Mouse (Mus musculus) embryonic stem cell, embryonic (primary cell): Measurements from ENCODE around the gene Sgsh.

Experiments used
- CTCF ChIA-PET, 4 experiments: fragments of 300-600 bp in 2 of 4; fragments of 350-600 bp in 2 of 4; sonication (Branson Sonifier 250); formaldehyde crosslinking; loops; one replicate each; lab custom pipeline; 2022; ENCODE audit warnings: inconsistent platforms in 2 of 4; lab: Charles Lee
- POLR2A ChIA-PET, 4 experiments: fragments of 300-600 bp in 2 of 4; fragments of 350-600 bp in 2 of 4; sonication (Branson Sonifier 250); formaldehyde crosslinking; loops; one replicate each; lab custom pipeline; 2022; ENCODE audit warnings: antibody characterized with exemption in 4 of 4, inconsistent platforms in 1 of 4; lab: Charles Lee

Sgsh gene

GRCm38 (mm10) chr11:119387273-119387672 is 31.9 kb upstream of the Sgsh start:
- CTCF ChIA-PET: interaction anchor here in 2 of 4 experiments (1.0 to 2.2 kb wide), 3 partner anchors 17 to 181 kb away, joined by 5 to 7 read pairs (median 7); no protein-coding TSS in a partner anchor
- POLR2A ChIA-PET: interaction anchor here in 3 of 4 experiments (0.6 to 8.5 kb wide), 8 partner anchors 7 to 100 kb away, joined by 3 to 121 read pairs (median 5); no protein-coding TSS in a partner anchor

DNA sequence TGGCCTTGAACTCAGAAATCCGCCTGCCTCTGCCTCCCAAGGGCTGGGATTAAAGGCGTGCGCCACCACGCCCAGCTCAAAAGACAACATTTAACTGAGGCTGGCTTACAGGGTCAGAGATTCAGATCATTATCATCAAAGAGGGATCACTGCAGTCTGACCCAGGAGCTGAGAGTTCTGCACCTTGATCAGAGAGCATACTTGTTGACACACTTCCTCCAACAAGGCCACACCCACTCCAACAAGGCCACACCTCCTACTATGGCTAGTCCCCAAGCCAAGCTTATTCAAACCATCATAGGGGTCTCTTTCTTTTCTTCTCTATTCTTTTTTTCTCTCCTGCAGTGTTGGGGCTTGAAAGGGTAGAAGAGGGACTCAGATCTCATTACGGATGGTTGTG is 31.0 kb upstream of the Sgsh start:
- ChIA-PET CTCF (interaction anchor here in 3 of 4 experiments (0.6 to 2.2 kb wide), 9 partner anchors 18 to 920 kb away, joined by 3 to 7 read pairs (median 3); no protein-coding TSS in a partner anchor), POLR2A (interaction anchor here in 2 of 4 experiments (0.7 to 1.5 kb wide), 14 partner anchors 10 to 556 kb away, joined by 3 to 6 read pairs (median 3); partner anchors contain the start of genes Baiap2 (in 1 of the 2), Sgsh (in 1 of the 2) and Slc26a11 (in 1 of the 2))

GRCm38 (mm10) chr11:119384904-119385303 is 29.6 kb upstream of the Sgsh start:
- CTCF ChIA-PET: no interaction called here
- POLR2A ChIA-PET: interaction anchor here in 2 of 4 experiments (0.8 to 9.6 kb wide), 4 partner anchors 6 to 117 kb away, joined by 3 to 115 read pairs (median 3); partner anchors contain the start of genes Gaa (in 1 of the 2) and Rnf213 (in 1 of the 2)

DNA sequence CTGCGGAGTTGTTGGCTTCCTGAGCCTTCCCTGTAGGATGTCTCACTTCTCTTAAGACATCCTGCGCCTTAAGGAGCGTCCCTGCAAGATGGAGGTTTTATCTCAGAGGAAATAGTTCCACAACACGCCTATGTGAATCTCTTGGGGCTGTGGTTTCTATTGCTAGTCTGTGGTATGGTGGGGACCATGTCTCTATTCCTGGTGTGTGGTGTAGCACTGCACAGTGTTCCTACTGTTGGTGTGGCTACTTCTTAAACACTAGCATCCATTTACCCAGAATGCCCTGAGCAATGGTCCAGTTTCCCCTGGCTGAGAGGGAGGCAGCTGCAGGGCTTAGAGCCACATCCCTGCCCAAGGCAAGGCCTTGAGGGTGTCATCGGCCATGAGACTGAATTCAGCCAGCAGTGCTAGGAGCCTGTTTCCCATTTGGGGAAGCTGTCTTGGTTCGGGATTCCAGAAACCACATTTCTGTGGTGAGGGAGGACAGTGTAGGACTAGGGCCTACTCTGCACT is 27.1 kb upstream of the Sgsh start:
- ChIA-PET CTCF (interaction anchor here (0.6 to 2.5 kb wide), 10 partner anchors 9 to 542 kb away, joined by 3 to 10 read pairs (median 4); partner anchors contain the start of gene Rnf213 (in 1 of the 4)), POLR2A (interaction anchor here in 3 of 4 experiments (0.6 to 9.6 kb wide), 44 partner anchors 8 to 560 kb away, joined by 3 to 121 read pairs (median 4); partner anchors contain the start of genes Rnf213 (in 3 of the 3), Baiap2 (in 2 of the 3), Sgsh (in 2 of the 3) and Slc26a11 (in 2 of the 3))

GRCm38 (mm10) chr11:119381631-119382337 is 26.4 kb upstream of the Sgsh start:
- ChIA-PET POLR2A (interaction anchor here in 3 of 4 experiments (0.6 to 9.6 kb wide), 47 partner anchors 8 to 561 kb away, joined by 3 to 121 read pairs (median 4); partner anchors contain the start of genes Rnf213 (in 3 of the 3), Sgsh (in 3 of the 3), Slc26a11 (in 3 of the 3) and Baiap2 (in 2 of the 3)), CTCF (interaction anchor here (0.6 to 2.5 kb wide), 9 partner anchors 10 to 543 kb away, joined by 3 to 10 read pairs (median 5); partner anchors contain the start of gene Rnf213 (in 1 of the 4))

DNA sequence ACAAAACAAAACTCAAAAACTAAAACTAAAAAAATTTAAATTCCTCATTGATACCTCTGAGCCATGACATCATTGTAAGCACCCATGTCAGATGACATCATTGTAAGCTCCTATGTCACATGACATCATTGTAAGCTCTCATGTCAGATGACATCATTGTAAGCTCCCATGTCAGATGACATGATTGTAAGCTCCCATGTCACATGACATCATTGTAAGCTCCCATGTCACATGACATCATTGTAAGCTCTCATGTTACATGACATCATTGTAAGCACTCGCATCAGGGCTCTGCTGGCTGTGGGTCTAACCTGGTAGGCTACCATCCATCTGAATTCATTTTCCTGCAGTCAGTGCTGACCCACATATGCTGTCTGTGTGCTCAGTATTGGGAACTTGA is 23.2 kb upstream of the Sgsh start:
- CTCF ChIA-PET: interaction anchor here in 2 of 4 experiments (0.8 to 2.0 kb wide), 3 partner anchors 15 to 335 kb away, joined by 3 to 5 read pairs (median 4); no protein-coding TSS in a partner anchor
- POLR2A ChIA-PET: interaction anchor here in 3 of 4 experiments (0.6 to 9.6 kb wide), 13 partner anchors 9 to 437 kb away, joined by 3 to 121 read pairs (median 4); partner anchors contain the start of genes Rnf213 (in 3 of the 3), Sgsh (in 1 of the 3) and Slc26a11 (in 1 of the 3)

DNA sequence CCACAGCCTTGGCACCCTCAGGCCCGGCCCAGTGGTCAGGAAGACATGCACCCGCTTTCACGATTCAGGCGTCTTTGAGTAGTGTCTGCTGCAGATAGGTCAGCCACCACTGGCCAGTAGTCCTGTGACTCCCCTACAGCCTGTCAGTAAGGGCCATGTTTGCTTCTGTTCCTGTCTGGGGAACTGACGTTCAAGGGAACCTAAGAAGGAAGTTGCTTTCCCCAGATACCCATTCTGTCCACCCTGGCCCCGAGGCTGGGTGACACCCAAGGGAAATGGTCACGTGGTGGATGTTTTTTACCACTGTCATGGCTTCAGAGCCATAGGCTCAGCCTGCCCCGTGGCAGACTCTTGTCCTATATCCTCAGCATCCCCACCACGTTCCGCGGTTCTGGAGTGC is 22.0 kb upstream of the Sgsh start:
- ChIA-PET CTCF (interaction anchor here in 1 of 4 experiments (0.6 to 0.8 kb wide), 2 partner anchors 125 to 756 kb away, joined by 3 read pairs; no protein-coding TSS in a partner anchor), POLR2A (interaction anchor here in 2 of 4 experiments (1.5 to 9.6 kb wide), 3 partner anchors 14 to 63 kb away, joined by 3 to 121 read pairs (median 115); partner anchors contain the start of gene Rnf213 (in 2 of the 2))

- ChIA-PET POLR2A (no interaction called here), CTCF (interaction anchor here in 3 of 4 experiments (0.7 to 1.5 kb wide), 4 partner anchors 12 to 263 kb away, joined by 3 to 5 read pairs (median 4); no protein-coding TSS in a partner anchor)
Measured at GRCm38 (mm10) chr11:119375425-119375824, 20.1 kb upstream of the Sgsh start.

- ChIA-PET CTCF (interaction anchor here (0.5 to 2.4 kb wide), 52 partner anchors 8 to 920 kb away, joined by 3 to 29 read pairs (median 4); partner anchors contain the start of genes Rnf213 (in 2 of the 4), Sgsh (in 2 of the 4), Slc26a11 (in 2 of the 4) and Gaa (in 1 of the 4)), POLR2A (interaction anchor here (0.5 to 2.0 kb wide), 9 partner anchors 9 to 133 kb away, joined by 3 to 11 read pairs (median 4); partner anchors contain the start of gene Rnf213 (in 1 of the 4))
Measured at GRCm38 (mm10) chr11:119363534-119364145, 8.3 kb upstream of the Sgsh start.

DNA sequence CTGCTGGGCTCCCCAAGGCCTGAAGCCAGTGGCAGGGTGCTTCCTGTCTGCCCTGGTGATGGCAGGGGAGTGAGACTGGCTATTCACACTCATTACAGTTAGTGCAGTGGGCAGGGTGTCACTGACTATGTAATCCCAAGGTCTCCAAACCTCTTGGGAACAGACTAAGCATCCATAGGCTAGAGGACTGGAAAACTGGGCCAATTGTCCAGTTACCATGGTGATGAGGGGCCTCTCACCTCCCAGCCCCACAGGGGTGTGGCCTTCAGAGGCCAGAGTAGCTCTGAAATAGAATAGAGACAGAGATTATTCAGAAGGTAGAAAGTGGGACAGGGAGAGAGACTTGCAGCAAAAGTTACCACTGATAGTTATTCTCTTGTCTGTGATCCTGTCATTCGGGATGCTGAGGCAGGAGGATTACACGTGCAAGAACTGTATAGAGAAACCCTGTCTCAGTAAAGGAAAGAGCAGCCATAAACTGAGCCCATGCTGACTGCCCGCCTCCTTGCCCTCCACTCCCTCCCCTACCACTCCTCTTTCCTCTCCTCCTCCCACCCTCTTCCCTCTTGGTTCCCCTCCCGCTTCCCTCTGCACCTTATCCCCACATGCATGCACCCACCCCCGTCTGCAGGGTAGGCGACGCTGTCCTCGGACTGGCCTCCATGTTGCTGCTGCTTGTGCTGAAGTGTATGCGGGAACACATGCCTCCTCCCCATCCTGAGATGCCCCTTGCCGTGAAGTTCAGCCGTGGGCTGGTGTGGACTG is 7.6 kb upstream of the Sgsh start:
- POLR2A ChIA-PET: interaction anchor here (0.5 to 2.0 kb wide), 12 partner anchors 10 to 133 kb away, joined by 3 to 11 read pairs (median 4); partner anchors contain the start of gene Rnf213 (in 1 of the 4)

GRCm38 (mm10) chr11:119359089-119359488 is 3.8 kb upstream of the Sgsh start:
- POLR2A ChIA-PET: interaction anchor here in 1 of 4 experiments (3.0 kb wide), 1 partner anchor 22 kb away, joined by 11 read pairs; no protein-coding TSS in a partner anchor
- CTCF ChIA-PET: interaction anchor here in 2 of 4 experiments (0.6 to 0.7 kb wide), 2 partner anchors 9 to 46 kb away, joined by 3 read pairs; no protein-coding TSS in a partner anchor

More for the DNA sequence above, 7.6 kb upstream of the Sgsh start:
- CTCF ChIA-PET: interaction anchor here (0.5 to 2.4 kb wide), 51 partner anchors 8 to 919 kb away, joined by 3 to 29 read pairs (median 4); partner anchors contain the start of genes Rnf213 (in 2 of the 4), Sgsh (in 2 of the 4), Slc26a11 (in 2 of the 4) and Endov (in 1 of the 4)

DNA sequence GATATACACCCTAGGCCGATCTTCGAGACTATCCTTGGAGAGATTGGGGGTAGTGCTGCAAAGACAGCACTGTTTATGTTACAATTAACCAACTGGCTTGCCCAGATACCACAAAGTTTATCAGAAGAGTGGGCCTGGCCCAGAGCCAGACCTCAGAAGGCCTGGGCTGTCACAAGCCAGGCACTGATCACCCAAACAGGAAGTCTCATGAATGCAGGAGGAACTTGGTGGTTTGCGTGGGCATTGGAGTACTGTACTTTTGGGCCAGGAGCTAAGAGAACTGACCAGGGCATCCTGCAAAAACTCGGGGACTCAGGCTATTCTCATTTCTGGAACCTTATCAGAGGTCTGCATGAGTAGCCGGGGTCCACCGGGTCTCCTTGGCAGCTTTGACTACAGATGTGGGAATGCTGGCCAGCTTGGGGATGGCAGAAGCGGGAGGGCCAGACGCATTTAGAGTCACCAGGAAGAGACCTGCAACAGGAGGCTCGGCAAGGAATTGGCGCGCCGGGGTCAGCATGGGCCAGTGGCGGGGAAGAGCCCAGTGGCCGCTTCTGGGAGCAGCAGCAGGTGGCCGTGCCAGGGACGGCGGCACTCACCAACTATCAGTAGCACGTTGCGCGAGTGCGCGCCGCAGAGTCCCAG is 416 bp downstream of the Sgsh start:
- POLR2A ChIA-PET: interaction anchor here (0.5 to 2.2 kb wide), 18 partner anchors 10 to 588 kb away, joined by 3 to 8 read pairs (median 4); partner anchors contain the start of gene Baiap2 (in 1 of the 4)
- CTCF ChIA-PET: interaction anchor here (0.5 to 1.5 kb wide), 7 partner anchors 8 to 554 kb away, joined by 3 to 4 read pairs (median 3); no protein-coding TSS in a partner anchor

GRCm38 (mm10) chr11:119353946-119354345 is 1.4 kb downstream of the Sgsh start:
- POLR2A ChIA-PET: interaction anchor here in 2 of 4 experiments (1.4 to 2.0 kb wide), 2 partner anchors 12 to 48 kb away, joined by 4 to 6 read pairs; no protein-coding TSS in a partner anchor
- CTCF ChIA-PET: interaction anchor here in 1 of 4 experiments (0.5 kb wide), 1 partner anchor 171 kb away, joined by 3 read pairs; no protein-coding TSS in a partner anchor

GRCm38 (mm10) chr11:119352113-119352512 is 3.2 kb downstream of the Sgsh start:
- CTCF ChIA-PET: interaction anchor here in 2 of 4 experiments (1.0 to 3.0 kb wide), 3 partner anchors 11 to 52 kb away, joined by 3 to 22 read pairs (median 4); no protein-coding TSS in a partner anchor

DNA sequence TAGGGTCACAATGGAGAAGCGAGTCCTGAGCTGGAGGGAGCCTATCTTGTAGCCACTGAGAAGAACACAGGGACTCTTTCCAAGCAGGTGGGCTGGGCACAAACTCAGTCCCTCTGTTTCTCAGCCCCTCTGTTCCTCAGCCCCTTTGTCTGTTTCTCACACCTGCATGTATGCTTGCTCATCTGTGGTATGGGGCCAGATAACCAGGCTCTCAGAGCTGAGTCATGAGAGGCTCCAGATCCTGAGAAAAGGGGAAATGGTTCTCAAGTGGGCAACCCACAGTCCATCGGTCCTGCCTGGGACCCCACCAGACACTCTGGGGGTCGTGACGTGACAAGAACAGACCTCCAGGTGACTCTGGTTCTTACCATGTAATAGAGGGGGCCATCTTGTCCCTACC is 8.2 kb downstream of the Sgsh start:
- CTCF ChIA-PET: no interaction called here
- POLR2A ChIA-PET: interaction anchor here in 2 of 4 experiments (0.6 to 1.6 kb wide), 3 partner anchors 12 to 32 kb away, joined by 3 to 4 read pairs (median 3); no protein-coding TSS in a partner anchor

More at GRCm38 (mm10) chr11:119352113-119352512, 3.2 kb downstream of the Sgsh start:
- POLR2A ChIA-PET: interaction anchor here in 2 of 4 experiments (0.6 to 1.3 kb wide), 5 partner anchors 23 to 53 kb away, joined by 3 to 4 read pairs (median 3); no protein-coding TSS in a partner anchor
